Mouse (Mus musculus): ENCODE results near the gene Atrnl1. TPM values are rescaled to one million over a fixed set of nuclear protein-coding genes. Genes with fewer than 3 reads are reported as not detected.

Atrnl1 gene
- polyA plus RNA-seq, 1 experiment from 2014 or later: 11.0 TPM

GRCm38 (mm10) chr19:57943308-57943707 lies 332.5 kb downstream of the Atrnl1 start:
- H3K36me3 ChIP-seq: no peaks in the 10 kb centered on the region
- ATAC-seq (ENCODE audit: low FRiP score, low read depth): no peak
- no peak overlapping the region for H3K27ac ChIP-seq
- WGBS: 74% methylated on average over 2 of the region's 2 CpGs
- no peak overlapping the region for H3K9ac ChIP-seq
- no peak overlapping the region for H3K4me3 ChIP-seq
- H3K27me3 ChIP-seq (replicated peaks): no peaks in the 10 kb centered on the region
- H3K4me1 ChIP-seq: peaks cover 6% of the 10 kb centered on the region; the same call in 1 of the 2 replicates
- H3K4me2 ChIP-seq (replicated peaks): no peak overlapping the region
- no peaks in the 10 kb centered on the region for H3K9me3 ChIP-seq

- no peaks in the 10 kb centered on the region for H3K27me3 ChIP-seq (replicated peaks)
- no peak for ATAC-seq (ENCODE audit: low FRiP score, low read depth)
- no peak overlapping the region for H3K9ac ChIP-seq
- H3K4me3 ChIP-seq: no peak overlapping the region
- no peaks in the 10 kb centered on the region for H3K9me3 ChIP-seq
- no peaks in the 10 kb centered on the region for H3K36me3 ChIP-seq
- H3K4me1 ChIP-seq: peaks cover 6% of the 10 kb centered on the region; the same call in 1 of the 2 replicates
- H3K27ac ChIP-seq: no peak overlapping the region
- 93% methylated on average over 6 of the region's 6 CpGs for WGBS
- H3K4me2 ChIP-seq (replicated peaks): no peak overlapping the region
These were observed 333.8 kb downstream of the Atrnl1 start for GRCm38 (mm10) chr19:57944680-57945079.

DNA sequence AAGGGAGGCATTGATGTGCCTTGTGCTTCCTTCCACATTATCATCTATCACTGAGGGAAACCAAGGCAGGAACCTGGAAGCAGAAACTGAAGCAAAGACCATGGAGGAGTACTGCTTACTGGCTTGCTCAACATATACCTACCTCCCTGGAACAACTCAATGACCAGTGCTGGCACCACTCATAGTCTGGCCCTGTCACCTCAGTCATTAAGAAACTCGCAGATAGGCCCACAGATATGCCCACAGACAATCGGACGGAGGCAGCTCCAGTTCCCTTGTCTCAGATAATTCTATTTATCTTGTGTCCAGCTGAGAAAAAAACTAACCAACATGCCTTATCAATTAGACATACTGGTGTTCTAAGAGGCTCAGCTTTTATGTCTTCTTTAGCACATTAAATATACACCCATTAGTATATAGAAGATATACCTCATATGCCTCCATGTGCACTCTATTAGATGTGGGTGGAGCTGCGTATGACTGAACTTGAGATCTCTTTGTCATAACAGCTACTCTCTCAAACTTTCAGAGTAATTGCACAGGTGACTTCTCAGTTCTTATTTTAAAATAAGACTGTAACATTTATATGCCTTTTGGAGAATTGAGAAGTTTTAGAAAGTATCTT lies 334.9 kb downstream of the Atrnl1 start:
- WGBS: 93% methylated on average over 4 of the region's 4 CpGs
- no peaks in the 10 kb centered on the region for H3K9me3 ChIP-seq

DNA sequence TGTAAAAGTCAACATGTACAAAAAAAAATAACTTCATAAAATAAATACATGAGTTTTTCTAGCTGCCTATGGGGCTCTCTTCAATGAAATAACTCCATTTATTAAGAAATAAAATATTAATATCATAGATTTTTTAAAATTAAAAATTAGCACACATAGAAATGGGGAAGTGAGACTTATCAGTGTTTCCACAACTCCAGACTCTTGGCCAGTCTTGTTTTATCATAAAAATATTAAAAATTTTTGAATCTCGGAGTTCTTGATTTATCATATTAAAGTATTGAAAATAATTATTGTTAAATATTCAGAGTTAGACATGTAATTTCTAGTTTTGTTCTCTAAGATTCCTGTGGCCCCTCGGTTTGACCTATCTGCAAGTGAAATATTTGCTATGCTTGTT lies 337.7 kb downstream of the Atrnl1 start:
- H3K4me3 ChIP-seq: no peak overlapping the region
- no peak for ATAC-seq (ENCODE audit: low FRiP score, low read depth)
- H3K4me2 ChIP-seq (replicated peaks): no peak overlapping the region
- no peaks in the 10 kb centered on the region for H3K27me3 ChIP-seq (replicated peaks)
- H3K9ac ChIP-seq: no peak overlapping the region
- 92% methylated on average over 2 of the region's 2 CpGs for WGBS
- H3K27ac ChIP-seq: no peak overlapping the region
- H3K36me3 ChIP-seq: no peaks in the 10 kb centered on the region
- peaks cover 2% of the 10 kb centered on the region; the same call in 1 of the 2 replicates for H3K4me1 ChIP-seq
- H3K9me3 ChIP-seq: no peaks in the 10 kb centered on the region

More for the DNA sequence above, 334.9 kb downstream of the Atrnl1 start:
- H3K4me3 ChIP-seq: no peak overlapping the region
- no peaks in the 10 kb centered on the region for H3K36me3 ChIP-seq
- no peak for ATAC-seq (ENCODE audit: low FRiP score, low read depth)
- H3K9ac ChIP-seq: no peak overlapping the region
- H3K4me2 ChIP-seq (replicated peaks): no peak overlapping the region
- H3K27me3 ChIP-seq (replicated peaks): no peaks in the 10 kb centered on the region
- peaks cover 8% of the 10 kb centered on the region; the same call in 1 of the 2 replicates for H3K4me1 ChIP-seq
- no peak overlapping the region for H3K27ac ChIP-seq

GRCm38 (mm10) chr19:57949260-57949917 lies 338.6 kb downstream of the Atrnl1 start:
- H3K36me3 ChIP-seq: no peaks in the 10 kb centered on the region
- WGBS: 76% methylated on average over 13 of the region's 13 CpGs
- 0 out of 2 replicates have a peak, but pooled peaks have one; percentile 13 for ATAC-seq (ENCODE audit: low FRiP score, low read depth)

GRCm38 (mm10) chr19:57954131-57954530 lies 343.3 kb downstream of the Atrnl1 start:
- Histone ChIP-seq H3K27ac (no peak overlapping the region), H3K9me3 (no peaks in the 10 kb centered on the region), H3K9ac (no peak overlapping the region), H3K36me3 (no peaks in the 10 kb centered on the region), H3K4me3 (no peak overlapping the region), H3K4me2 (replicated peaks) (no peak overlapping the region), H3K4me1 (peaks cover 2% of the 10 kb centered on the region; the same call in 1 of the 2 replicates), H3K27me3 (replicated peaks) (no peaks in the 10 kb centered on the region)
- WGBS: 97% methylated on average over 3 of the region's 3 CpGs
- no peak for ATAC-seq (ENCODE audit: low FRiP score, low read depth)

More at GRCm38 (mm10) chr19:57949260-57949917, 338.6 kb downstream of the Atrnl1 start:
- no peaks in the 10 kb centered on the region for H3K27me3 ChIP-seq (replicated peaks)
- no peak overlapping the region for H3K4me3 ChIP-seq
- H3K4me2 ChIP-seq (replicated peaks): no peak overlapping the region
- no peak overlapping the region for H3K27ac ChIP-seq
- no peak overlapping the region for H3K9ac ChIP-seq
- peaks cover 2% of the 10 kb centered on the region; the same call in 1 of the 2 replicates for H3K4me1 ChIP-seq
- no peaks in the 10 kb centered on the region for H3K9me3 ChIP-seq

- ATAC-seq (ENCODE audit: low FRiP score, low read depth): no peak
- WGBS: 81% methylated on average over 3 of the region's 3 CpGs
These were observed 345.6 kb downstream of the Atrnl1 start for GRCm38 (mm10) chr19:57956459-57956858.

DNA sequence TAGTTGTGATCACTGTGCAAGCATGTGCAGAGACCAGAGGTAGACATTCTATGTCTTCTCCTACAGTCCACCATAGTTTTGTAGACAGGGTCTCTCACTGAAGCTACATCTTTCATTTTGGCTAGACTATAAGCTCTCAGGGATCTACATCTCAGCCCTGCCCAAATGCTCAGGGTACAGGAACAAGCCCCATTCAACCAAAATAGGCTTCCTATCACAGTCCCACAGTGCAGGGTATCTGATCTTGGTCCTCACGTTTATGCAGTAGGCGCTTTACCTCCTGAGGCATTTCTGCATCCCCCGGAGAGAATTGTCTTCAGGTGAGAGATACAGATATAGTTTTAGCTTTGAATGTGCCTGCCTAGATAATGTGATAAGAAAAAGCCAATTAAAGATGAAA lies 346.5 kb downstream of the Atrnl1 start:
- no peak for ATAC-seq (ENCODE audit: low FRiP score, low read depth)
- Histone ChIP-seq H3K27me3 (replicated peaks) (no peaks in the 10 kb centered on the region), H3K9ac (no peak overlapping the region), H3K4me3 (no peak overlapping the region), H3K27ac (no peak overlapping the region), H3K4me1 (peaks cover 4% of the 10 kb centered on the region; the same call in 1 of the 2 replicates), H3K36me3 (no peaks in the 10 kb centered on the region), H3K4me2 (replicated peaks) (no peak overlapping the region), H3K9me3 (no peaks in the 10 kb centered on the region)
- 94% methylated on average over 3 of the region's 3 CpGs for WGBS

More at GRCm38 (mm10) chr19:57956459-57956858, 345.6 kb downstream of the Atrnl1 start:
- 0 out of 2 replicates have a peak, but pooled peaks cover 4% of the 10 kb centered on the region for H3K4me1 ChIP-seq
- H3K9me3 ChIP-seq: no peaks in the 10 kb centered on the region
- no peak overlapping the region for H3K27ac ChIP-seq
- no peak overlapping the region for H3K9ac ChIP-seq
- no peaks in the 10 kb centered on the region for H3K27me3 ChIP-seq (replicated peaks)
- no peaks in the 10 kb centered on the region for H3K36me3 ChIP-seq
- H3K4me2 ChIP-seq (replicated peaks): no peak overlapping the region
- H3K4me3 ChIP-seq: no peak overlapping the region

DNA sequence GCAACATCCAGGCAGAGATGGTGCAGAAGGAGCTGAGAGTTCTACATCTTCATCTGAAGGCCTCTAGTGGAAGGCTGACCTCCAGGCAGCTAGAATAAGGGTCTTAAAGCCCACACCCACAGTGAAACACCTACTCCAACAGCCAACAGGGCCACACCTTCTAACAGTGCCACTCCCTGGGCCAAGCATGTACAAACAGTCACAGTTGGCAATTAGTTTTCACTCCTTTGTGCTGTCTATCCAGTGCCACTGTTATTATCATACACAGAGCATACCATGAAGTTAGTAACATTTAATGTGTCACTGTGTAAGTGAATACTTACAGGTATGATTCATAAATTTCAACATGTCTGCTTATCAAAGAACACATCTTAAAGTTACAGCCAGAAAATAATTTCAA lies 347.3 kb downstream of the Atrnl1 start:
- ATAC-seq (ENCODE audit: low FRiP score, low read depth): no peak
- no peak overlapping the region for H3K9ac ChIP-seq

GRCm38 (mm10) chr19:57958726-57959125 lies 347.9 kb downstream of the Atrnl1 start:
- Histone ChIP-seq H3K4me1 (peaks cover 4% of the 10 kb centered on the region; the same call in 1 of the 2 replicates), H3K27me3 (replicated peaks) (no peaks in the 10 kb centered on the region), H3K9ac (no peak overlapping the region), H3K36me3 (no peaks in the 10 kb centered on the region), H3K27ac (no peak overlapping the region), H3K9me3 (no peaks in the 10 kb centered on the region), H3K4me3 (no peak overlapping the region), H3K4me2 (replicated peaks) (no peak overlapping the region)
- no peak for ATAC-seq (ENCODE audit: low FRiP score, low read depth)
- 91% methylated on average over 5 of the region's 5 CpGs for WGBS

More for the DNA sequence above, 347.3 kb downstream of the Atrnl1 start:
- no peaks in the 10 kb centered on the region for H3K9me3 ChIP-seq
- no peaks in the 10 kb centered on the region for H3K36me3 ChIP-seq
- no peak overlapping the region for H3K4me3 ChIP-seq
- peaks cover 4% of the 10 kb centered on the region; the same call in 1 of the 2 replicates for H3K4me1 ChIP-seq
- H3K27me3 ChIP-seq (replicated peaks): no peaks in the 10 kb centered on the region
- H3K4me2 ChIP-seq (replicated peaks): no peak overlapping the region
- no peak overlapping the region for H3K27ac ChIP-seq

DNA sequence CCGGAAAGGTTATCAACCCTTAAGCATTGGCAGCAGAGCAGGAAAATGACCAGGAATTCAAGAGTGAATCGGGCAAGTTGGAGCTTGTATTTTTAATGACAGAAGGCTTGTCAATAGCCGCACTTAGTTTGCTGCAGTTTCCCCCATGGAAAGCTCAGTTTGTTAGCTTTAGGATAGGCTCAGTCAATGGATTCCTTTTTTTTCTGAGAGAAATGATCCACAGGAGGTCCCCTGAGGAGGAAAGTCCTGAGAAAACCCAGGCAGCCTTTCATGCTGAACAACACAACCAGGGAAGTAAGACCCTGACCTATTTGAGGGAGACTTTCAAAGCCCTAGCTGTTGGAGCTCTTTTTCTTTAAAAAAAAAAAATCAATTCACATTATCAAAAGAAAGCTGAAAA lies 350.5 kb downstream of the Atrnl1 start:
- peaks cover 4% of the 10 kb centered on the region; the same call in 1 of the 2 replicates for H3K4me1 ChIP-seq
- no peak overlapping the region for H3K9ac ChIP-seq
- no peaks in the 10 kb centered on the region for H3K27me3 ChIP-seq (replicated peaks)
- no peaks in the 10 kb centered on the region for H3K9me3 ChIP-seq
- 31% methylated on average over 3 of the region's 3 CpGs for WGBS
- no peak overlapping the region for H3K4me3 ChIP-seq
- H3K27ac ChIP-seq: no peak overlapping the region
- no peaks in the 10 kb centered on the region for H3K36me3 ChIP-seq
- ATAC-seq (ENCODE audit: low FRiP score, low read depth): no peak
- no peak overlapping the region for H3K4me2 ChIP-seq (replicated peaks)

GRCm38 (mm10) chr19:57961738-57962640 lies 351.2 kb downstream of the Atrnl1 start:
- no peak for ATAC-seq (ENCODE audit: low FRiP score, low read depth)
- Histone ChIP-seq H3K4me3 (no peak overlapping the region), H3K36me3 (no peaks in the 10 kb centered on the region), H3K4me2 (replicated peaks) (no peak overlapping the region), H3K27ac (no peak overlapping the region), H3K9me3 (no peaks in the 10 kb centered on the region), H3K9ac (no peak overlapping the region), H3K4me1 (peaks cover 4% of the 10 kb centered on the region; the same call in 1 of the 2 replicates), H3K27me3 (replicated peaks) (no peaks in the 10 kb centered on the region)
- 51% methylated on average over 16 of the region's 16 CpGs for WGBS
